Mouse (Mus musculus): ENCODE results near the gene Med21. TPM values are rescaled to one million over a fixed set of nuclear protein-coding genes. Genes with fewer than 3 reads are reported as not detected.

Med21 gene
- 207 TPM for polyA plus RNA-seq (2014; fragmentation: Illumina TruSeq; extraction: RNeasy Lipid Tissue Mini Kit (QIAGEN cat#74804); ENCODE audit: low read depth, low replicate concordance)

DNA sequence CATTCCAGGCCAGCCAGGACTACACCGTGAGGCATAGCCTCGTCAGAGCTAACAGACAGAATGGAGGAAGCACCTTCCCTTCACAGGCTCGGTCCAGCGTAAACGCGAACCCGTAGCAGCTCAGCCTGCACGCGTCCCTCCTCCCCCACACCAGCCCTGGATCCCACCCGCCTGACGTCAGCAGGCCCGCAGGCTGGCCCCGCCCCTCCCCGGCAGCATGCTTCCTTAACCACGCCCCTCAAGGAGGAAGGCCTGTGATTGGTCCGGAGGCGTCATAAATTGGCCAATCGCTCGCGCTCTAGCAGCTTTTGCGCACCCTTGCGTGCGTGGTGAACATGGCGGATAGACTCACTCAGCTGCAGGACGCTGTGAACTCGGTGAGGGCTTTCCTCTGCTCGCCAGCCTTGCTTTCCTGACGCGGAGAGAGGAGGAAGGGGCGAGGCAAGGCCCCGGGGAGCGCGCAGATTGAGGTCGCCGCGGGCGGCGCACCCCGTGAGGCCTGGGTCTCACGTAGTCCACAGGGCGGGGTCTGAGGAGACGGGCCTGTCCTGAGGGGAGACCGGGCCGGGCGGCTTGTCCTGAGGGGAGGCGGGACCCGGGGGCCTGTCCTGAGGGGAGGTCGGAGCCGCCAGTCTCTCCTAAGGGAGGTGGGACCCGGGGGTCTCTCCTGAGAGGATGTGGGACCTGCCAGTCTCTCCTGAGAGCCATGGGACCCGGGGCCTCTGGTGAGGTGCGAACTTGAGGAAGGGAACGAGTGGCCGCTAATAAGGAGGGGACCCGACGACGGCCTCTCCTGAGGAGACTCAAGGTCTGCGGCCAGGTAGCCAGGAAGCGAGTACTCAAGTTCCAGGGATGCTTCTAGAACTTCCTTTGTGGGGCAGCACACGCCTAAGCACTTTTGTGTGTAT lies at the start of gene Med21, which contains the start of gene Tm7sf3:
Med21 (plus strand) TSS at position 272 of the 908 bp plus-strand sequence.
Tm7sf3 (minus strand) TSS at position 549 of the 908 bp plus-strand sequence.

Other genes with a start within 250 kb of the Med21 start
- gene Itpr2, start 140.3 kb upstream of the Med21 start, polyA plus RNA-seq (2014; fragmentation: Illumina TruSeq; extraction: RNeasy Lipid Tissue Mini Kit (QIAGEN cat#74804); ENCODE audit: low read depth, low replicate concordance): 9.1 TPM
- gene Fgfr1op2, start 65.3 kb upstream of the Med21 start, polyA plus RNA-seq (2014; fragmentation: Illumina TruSeq; extraction: RNeasy Lipid Tissue Mini Kit (QIAGEN cat#74804); ENCODE audit: low read depth, low replicate concordance): 260 TPM
- 100 TPM for gene Ints13, start 64.7 kb upstream of the Med21 start, polyA plus RNA-seq (2014; fragmentation: Illumina TruSeq; extraction: RNeasy Lipid Tissue Mini Kit (QIAGEN cat#74804); ENCODE audit: low read depth, low replicate concordance)
- gene Tm7sf3, start 277 bp downstream of the Med21 start, polyA plus RNA-seq (2014; fragmentation: Illumina TruSeq; extraction: RNeasy Lipid Tissue Mini Kit (QIAGEN cat#74804); ENCODE audit: low read depth, low replicate concordance): 44.1 TPM
- 96.8 TPM for gene Stk38l, start 82.4 kb downstream of the Med21 start, polyA plus RNA-seq (2014; fragmentation: Illumina TruSeq; extraction: RNeasy Lipid Tissue Mini Kit (QIAGEN cat#74804); ENCODE audit: low read depth, low replicate concordance)
- 4.5 TPM for gene Arntl2, start 153.5 kb downstream of the Med21 start, polyA plus RNA-seq (2014; fragmentation: Illumina TruSeq; extraction: RNeasy Lipid Tissue Mini Kit (QIAGEN cat#74804); ENCODE audit: low read depth, low replicate concordance)
- not detected for gene Smco2, start 207.6 kb downstream of the Med21 start, polyA plus RNA-seq (2014; fragmentation: Illumina TruSeq; extraction: RNeasy Lipid Tissue Mini Kit (QIAGEN cat#74804); ENCODE audit: low read depth, low replicate concordance)
- 46.1 TPM for gene Ppfibp1, start 245.9 kb downstream of the Med21 start, polyA plus RNA-seq (2014; fragmentation: Illumina TruSeq; extraction: RNeasy Lipid Tissue Mini Kit (QIAGEN cat#74804); ENCODE audit: low read depth, low replicate concordance)

Data from sigmoid colon, adult 10 weeks (tissue).